Mouse (Mus musculus) activated CD4-positive, CD25-positive, alpha-beta regulatory T cell, adult 4 months (primary cell): Measurements from ENCODE around the gene Slc18b1. TPM values are rescaled to one million over a fixed set of nuclear protein-coding genes. Genes with fewer than 3 reads are reported as not detected.
A peak's percentile ranks its signal among the peaks of the same experiment; 100 is the strongest.
"Not testable (repeated sequence)": the region's sequence is repeated elsewhere in the genome, so short reads cannot be mapped to it uniquely, and the experiment has no call there.

Experiments used
- ATAC-seq: one replicate; pipeline ENCODE4 v1.8.0; 2017
- polyA plus RNA-seq, 2 experiments: library from polyadenylated mRNA; unstranded; fragments of 100-300 nt; shearing (Covaris generic); gene quantifications; one replicate each; pipeline ENCODE4 v1.2.1; 2017

Gene Slc18b1
- polyA plus RNA-seq = under 1 TPM in 1 of 2 experiments, not detected in 1; 0.25 TPM

DNA sequence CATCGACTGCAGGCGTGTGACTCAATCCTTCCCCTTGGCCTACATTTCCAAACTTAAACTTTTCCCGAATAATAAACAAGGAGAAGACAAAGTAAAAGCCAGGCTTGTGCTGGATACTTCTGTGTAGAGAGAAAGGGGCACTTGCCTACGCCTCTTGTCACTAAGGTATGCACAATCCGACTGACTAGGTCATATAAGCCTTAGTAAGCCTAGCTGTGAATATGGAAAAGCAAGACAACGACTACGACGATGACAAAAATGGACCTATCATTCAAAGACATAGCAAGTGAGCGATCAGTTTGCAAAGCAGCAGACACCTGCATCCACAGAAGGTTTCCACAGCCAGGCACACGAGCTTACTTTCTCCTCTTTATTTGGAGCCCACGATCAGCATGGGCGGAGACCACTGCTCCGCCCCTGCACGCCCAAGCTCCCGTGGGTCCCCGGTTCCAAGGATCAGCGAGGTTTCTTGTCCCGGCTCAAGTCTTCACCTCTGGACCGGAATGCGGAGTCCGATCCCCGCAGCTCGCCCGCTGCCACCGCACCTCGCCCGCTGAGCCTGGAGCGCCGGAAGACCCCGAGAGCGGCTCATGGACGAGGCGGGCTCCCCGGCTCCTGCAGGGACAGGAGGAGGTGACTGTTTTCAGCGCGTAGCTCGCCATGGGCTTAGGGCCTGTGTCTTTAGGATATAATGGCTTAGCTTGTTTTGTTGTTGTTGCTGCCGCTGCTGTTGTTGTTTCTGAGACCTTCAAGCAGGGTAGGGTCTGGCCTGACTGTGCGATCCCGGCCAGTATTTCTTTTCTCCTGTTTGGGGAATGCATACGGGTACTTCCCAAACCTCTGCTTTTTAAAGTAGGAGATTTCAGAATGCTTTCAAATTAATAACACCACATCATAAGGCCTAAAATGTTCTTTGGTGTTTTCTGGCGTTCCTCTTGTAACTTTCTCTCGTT, at the start of gene Slc18b1:
Gene Slc18b1, plus strand, starts transcription at position 436 of the 953 bp plus-strand sequence.
- no peak for ATAC-seq

- no peak for ATAC-seq
These were observed 42.6 kb upstream of the Slc18b1 start for GRCm38 (mm10) chr10:23754166-23754565.

DNA sequence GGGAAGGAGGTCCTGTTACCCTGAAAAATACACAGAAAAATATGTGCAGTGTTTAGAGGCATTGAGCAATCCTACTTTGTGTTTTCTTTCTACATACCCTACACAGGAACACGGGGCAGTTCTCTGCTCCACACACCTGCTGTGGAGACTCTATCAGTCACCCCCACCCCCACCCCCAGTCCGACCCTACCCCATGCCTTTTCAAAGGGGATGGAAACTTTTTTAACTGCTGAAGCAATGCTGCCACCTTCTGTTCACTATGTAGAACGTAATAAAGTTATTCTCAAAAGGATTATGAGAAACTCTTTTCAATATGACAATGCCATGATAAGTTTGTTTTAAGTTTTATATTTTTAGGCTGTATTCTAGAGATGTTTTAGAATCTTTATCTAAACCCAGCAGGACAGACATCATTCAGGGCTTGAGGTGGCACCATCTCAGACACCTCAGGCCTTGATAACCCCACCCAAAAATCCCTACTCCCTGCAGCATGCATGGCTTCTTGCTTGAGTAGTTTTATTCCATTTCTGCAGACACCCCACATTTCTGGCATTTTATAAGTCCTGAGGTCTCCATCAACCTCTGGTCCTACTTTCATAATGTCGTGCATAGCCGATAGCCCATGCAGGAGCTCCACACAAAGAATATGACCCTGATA, 19.4 kb upstream of the Slc18b1 start:
- peak; percentile 36 for ATAC-seq

GRCm38 (mm10) chr10:23780539-23781275, 16.1 kb upstream of the Slc18b1 start:
- ATAC-seq = no peak

- no peak for ATAC-seq
These were observed 14.7 kb upstream of the Slc18b1 start for GRCm38 (mm10) chr10:23781760-23782735.

GRCm38 (mm10) chr10:23782855-23783492, 13.8 kb upstream of the Slc18b1 start:
- ATAC-seq = no peak

DNA sequence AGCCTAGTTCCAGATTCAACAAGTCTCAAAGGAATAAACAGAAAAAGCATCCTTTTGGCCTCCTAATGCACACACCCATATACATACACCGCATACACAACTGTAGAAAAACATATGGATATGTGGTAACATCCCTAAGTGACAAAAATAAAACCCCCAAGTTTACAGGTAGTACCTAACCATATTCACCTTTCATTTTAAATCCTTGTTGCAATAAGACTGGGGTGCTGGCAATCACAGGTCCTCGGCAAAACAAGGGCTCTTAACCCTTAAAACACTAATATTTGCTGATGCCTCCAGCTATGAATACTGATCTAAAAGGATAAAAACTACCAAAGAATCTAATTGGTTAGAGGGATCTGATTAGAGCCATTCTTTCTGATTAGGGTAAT, 13.3 kb upstream of the Slc18b1 start:
- no peak for ATAC-seq

DNA sequence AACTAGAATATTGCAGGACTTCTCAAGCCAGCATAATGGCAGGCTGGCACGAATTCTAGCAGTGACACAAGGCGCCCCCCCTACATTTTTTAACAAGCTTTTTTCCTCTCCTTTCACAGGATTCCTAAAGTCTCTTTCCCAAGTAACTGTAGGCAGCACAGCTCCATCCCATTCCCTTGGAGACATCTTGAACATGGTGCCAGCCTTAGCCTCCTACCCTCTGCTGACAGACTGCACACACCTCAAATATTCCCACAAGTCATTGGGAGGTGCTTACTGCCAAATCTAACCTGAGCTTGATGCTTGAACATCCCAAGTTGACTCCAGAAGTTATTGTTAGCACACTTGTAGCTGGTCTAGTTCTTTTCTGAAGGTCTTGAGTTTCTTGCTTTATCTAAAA, 12.7 kb upstream of the Slc18b1 start:
- ATAC-seq = no peak

DNA sequence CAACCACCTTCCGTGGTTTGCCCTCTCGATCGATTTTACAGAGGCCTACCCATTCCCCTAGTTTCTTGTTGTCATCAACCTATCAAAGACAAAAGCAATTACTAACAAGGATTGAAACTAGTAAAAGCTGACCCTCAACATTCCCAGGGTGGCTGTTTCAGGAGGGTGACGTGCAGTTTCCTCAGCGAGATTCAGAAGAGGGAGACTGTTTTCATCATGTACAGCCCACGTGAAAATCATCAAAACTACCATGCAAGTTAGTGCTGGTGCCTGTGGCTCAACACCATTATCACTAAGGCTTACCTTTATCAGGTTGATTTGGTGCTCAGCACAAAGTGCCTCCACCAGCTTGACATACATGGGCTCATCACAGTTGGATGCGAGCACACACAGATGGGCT, 11.2 kb upstream of the Slc18b1 start:
- not testable (repeated sequence) for ATAC-seq

- peak; percentile 12 for ATAC-seq
These were observed 10.7 kb upstream of the Slc18b1 start for GRCm38 (mm10) chr10:23786040-23786439.

- not testable (repeated sequence) for ATAC-seq
These were observed 10.2 kb upstream of the Slc18b1 start for GRCm38 (mm10) chr10:23786631-23787038.

DNA sequence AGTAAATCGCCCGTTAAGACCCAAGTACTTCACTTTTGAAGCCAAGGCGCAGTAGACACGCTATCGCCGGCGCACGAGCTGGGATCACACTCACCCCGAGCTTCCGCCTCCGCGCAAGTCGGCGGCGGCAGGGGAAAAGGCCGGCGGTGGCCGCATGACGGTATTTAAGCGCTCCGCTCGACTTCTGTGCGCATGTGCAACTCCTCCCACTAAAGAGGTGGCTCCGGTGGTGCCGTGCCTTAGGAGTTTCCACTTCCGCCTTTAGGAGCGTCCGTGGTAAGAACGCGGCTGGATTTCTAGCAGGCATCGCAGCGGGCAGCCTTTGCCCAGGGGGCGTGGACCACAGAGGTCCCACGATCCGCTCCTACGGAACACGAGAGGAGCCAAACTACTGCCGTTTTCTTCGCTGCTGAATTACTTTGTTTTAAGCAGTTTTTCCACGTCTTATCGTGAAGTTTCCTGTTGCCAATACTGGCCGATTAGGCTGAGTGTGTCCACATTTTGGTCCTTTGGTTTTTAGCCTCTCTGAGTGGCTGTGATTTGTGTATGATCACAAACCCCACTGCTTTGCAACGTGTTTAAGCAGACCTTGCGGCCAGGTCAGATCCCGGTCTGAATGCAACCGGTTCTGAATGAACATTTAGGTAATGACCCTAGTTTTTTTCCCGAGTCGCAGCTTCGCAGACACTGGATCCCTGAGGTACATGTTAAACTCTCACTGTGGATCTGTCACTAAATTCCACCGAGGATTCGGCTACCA, 9.5 kb upstream of the Slc18b1 start, which contains the start of gene Rps12:
Gene Rps12, minus strand, starts transcription at position 214 of the 760 bp plus-strand sequence.
- peak; percentile 90 for ATAC-seq

- no peak for ATAC-seq
These were observed 8.7 kb upstream of the Slc18b1 start for GRCm38 (mm10) chr10:23788056-23788600.

DNA sequence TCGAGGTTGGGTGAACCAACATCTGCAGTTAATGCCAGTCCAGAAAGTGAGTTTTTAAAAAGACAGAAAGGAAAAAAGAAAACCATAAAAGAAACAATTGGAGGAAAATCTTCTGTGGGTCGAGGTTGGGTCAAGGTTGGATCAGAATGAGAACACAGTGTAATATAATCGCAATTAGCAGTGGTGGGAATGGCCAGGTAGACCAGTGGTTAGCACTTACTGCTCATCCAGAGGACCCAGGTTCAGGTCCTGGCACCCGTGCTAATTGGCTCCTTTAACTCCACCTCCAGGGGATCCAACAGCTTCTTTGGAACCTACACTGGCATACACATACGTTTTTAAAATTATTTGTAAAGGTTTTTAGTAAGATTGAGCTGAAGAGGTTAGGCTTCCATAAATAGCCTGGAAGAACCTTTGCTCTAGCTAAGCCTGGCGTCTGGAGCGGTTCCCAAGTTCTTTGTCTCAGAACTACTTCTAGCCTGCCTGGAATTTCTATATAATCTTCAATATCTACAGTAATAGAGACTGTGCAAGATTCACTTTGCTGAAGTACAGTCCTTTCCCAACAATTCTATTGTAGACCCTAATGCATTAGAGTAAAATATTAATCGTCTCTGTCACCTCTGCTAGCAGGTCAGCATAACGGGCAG, 790 bp upstream of the Slc18b1 start:
- ATAC-seq = no peak

- no peak for ATAC-seq
These were observed 820 bp downstream of the Slc18b1 start for GRCm38 (mm10) chr10:23797606-23798005.

DNA sequence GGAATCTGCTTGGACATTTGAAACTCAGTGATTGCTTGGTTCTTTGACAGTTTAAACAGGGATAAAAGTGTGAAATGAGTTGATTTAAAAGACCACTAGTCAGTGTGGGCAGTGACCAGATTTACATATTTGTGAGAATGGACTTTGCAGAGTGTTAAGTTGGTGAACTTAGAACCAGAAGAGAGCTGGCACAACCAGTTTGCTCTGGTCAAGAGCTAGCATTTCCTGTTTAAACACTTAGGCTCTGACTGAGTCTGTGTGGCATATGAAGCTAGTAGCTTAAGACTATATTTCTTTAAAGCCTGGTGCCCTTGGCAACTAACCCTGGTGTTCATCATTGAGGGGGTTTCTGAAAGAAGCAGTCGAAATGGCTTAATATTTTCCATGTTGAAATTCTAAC, 1.4 kb downstream of the Slc18b1 start:
- no peak for ATAC-seq

DNA sequence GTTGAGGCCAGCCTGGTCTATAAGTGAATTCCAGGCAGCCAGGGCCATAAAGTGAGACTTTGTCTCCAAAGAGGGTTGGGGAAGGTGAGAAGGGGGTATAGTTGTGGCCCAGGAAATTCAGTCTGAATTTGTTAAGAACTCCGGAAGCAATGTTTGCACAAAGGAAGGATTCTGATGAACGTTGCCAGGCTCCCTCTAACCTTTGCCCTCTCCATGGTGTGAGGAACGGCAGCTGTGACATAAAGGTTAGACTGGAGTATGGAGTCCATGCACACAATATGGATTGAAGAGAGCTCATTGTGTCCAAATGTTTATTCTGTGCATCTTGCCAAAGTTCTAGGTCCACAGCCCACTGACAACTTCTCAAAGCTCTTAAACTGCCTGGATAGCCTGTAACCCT, 3.1 kb downstream of the Slc18b1 start:
- ATAC-seq = no peak

- no peak for ATAC-seq
These were observed 6.1 kb downstream of the Slc18b1 start for GRCm38 (mm10) chr10:23802911-23803310.

GRCm38 (mm10) chr10:23804665-23805064, 7.9 kb downstream of the Slc18b1 start:
- ATAC-seq = no peak
